Mouse (Mus musculus): ENCODE results near the gene Apba2.

Apba2 gene

GRCm38 (mm10) chr7:64665120-64665519 is 163.6 kb downstream of the Apba2 start:
- no peak for DNase-seq

- DNase-seq: no peak
These were observed 164.3 kb downstream of the Apba2 start for GRCm38 (mm10) chr7:64665716-64666298.

- DNase-seq: no peak
These were observed 166.5 kb downstream of the Apba2 start for GRCm38 (mm10) chr7:64667959-64668358.

- DNase-seq: no peak
These were observed 178.4 kb downstream of the Apba2 start for GRCm38 (mm10) chr7:64679771-64680479.

- no peak for DNase-seq
These were observed 183.4 kb downstream of the Apba2 start for GRCm38 (mm10) chr7:64684893-64685292.

GRCm38 (mm10) chr7:64688115-64688817 is 186.8 kb downstream of the Apba2 start:
- no peak for DNase-seq

- DNase-seq: no peak
These were observed 190.3 kb downstream of the Apba2 start for GRCm38 (mm10) chr7:64691831-64692230.

- no peak for DNase-seq
These were observed 193.4 kb downstream of the Apba2 start for GRCm38 (mm10) chr7:64694937-64695336.

- DNase-seq: no peak
These were observed 195.2 kb downstream of the Apba2 start for GRCm38 (mm10) chr7:64696521-64697281.

GRCm38 (mm10) chr7:64697791-64698337 is 196.4 kb downstream of the Apba2 start:
- no peak for DNase-seq

- no peak for DNase-seq
These were observed 202.6 kb downstream of the Apba2 start for GRCm38 (mm10) chr7:64704060-64704595.

GRCm38 (mm10) chr7:64708176-64708575 is 206.7 kb downstream of the Apba2 start:
- no peak for DNase-seq

GRCm38 (mm10) chr7:64709520-64710262 is 208.2 kb downstream of the Apba2 start:
- no peak for DNase-seq

GRCm38 (mm10) chr7:64716286-64716685 is 214.8 kb downstream of the Apba2 start:
- DNase-seq: no peak

- no peak for DNase-seq
These were observed 221.8 kb downstream of the Apba2 start for GRCm38 (mm10) chr7:64723313-64723712.

- no peak for DNase-seq
These were observed 222.9 kb downstream of the Apba2 start for GRCm38 (mm10) chr7:64724409-64724808.

- DNase-seq: no peak
These were observed 224.6 kb downstream of the Apba2 start for GRCm38 (mm10) chr7:64725967-64726695.

- no peak for DNase-seq
These were observed 226.7 kb downstream of the Apba2 start for GRCm38 (mm10) chr7:64728181-64728591.

- DNase-seq: peak; percentile 4
These were observed 227.3 kb downstream of the Apba2 start for GRCm38 (mm10) chr7:64728816-64729215.

GRCm38 (mm10) chr7:64729785-64730184 is 228.3 kb downstream of the Apba2 start:
- DNase-seq: peak; percentile 22

GRCm38 (mm10) chr7:64739131-64739530 is 237.6 kb downstream of the Apba2 start:
- DNase-seq: no peak

Data from lung, postnatal 14 days (tissue).